Comparison of ENCODE assay signal across 29 mouse cellular contexts in genomic region chr2:5019708-5020107, GRCm38 (mm10). TPM values are rescaled to one million over a fixed set of nuclear protein-coding genes. Genes with fewer than 3 reads are reported as not detected.
DNase-seq lines count a peak whose midpoint lies in the region; ATAC-seq lines count a peak whose summit lies in the region.
"Had no signal": no experiment of that assay in that cellular context is flagged by ENCODE, and none has a peak within 500 bp of the region (broad histone marks: within the 10 kb centered on the region; RNA-seq: fewer than 3 reads in every experiment).

No protein-coding gene starts in this region.

- no peak for DNase-seq in forebrain, embryonic 14.5 days (ENCODE audit: low spot score)
- DNase-seq in forebrain, embryonic 11.5 days (ENCODE audit: low spot score), result no peak
- DNase-seq in layer of hippocampus, adult 8-10 months (ENCODE audit: low spot score in 2 of 2), result peak; percentile 28 to 31
- DNase-seq in layer of hippocampus, adult 9-10 months (ENCODE audit: low spot score), result no peak
- peak; percentile 56 for DNase-seq in MN1 (ENCODE audit: low spot score)
- DNase-seq in left cerebral cortex, postnatal 14 days (ENCODE audit: low spot score in 2 of 2), result peak; percentile 39 to 67
- DNase-seq in heart, adult 8-10 months (ENCODE audit: low spot score), result no peak
- DNase-seq: adrenal gland, postnatal 14 days; cerebellum, adult 11-12 months; cerebellum, postnatal 25 days; embryo, embryonic 11 days; gastrocnemius, postnatal 10 days; kidney, postnatal 4 days; lung, postnatal 4 days; thymus, adult 2 months had no signal

- H3K4me2 ChIP-seq in forebrain, embryonic 14.5 days (ENCODE audit: low read length), result no peak overlapping the region
- no peak overlapping the region for H3K4me2 ChIP-seq in forebrain, embryonic 11.5 days (ENCODE audit: low read depth, low read length, severe bottlenecking)
- no peak overlapping the region for H3K4me2 ChIP-seq in liver, embryonic 12.5 days
- H3K4me2 ChIP-seq: embryonic facial prominence, embryonic 15.5 days; kidney, embryonic 15.5 days; limb, embryonic 13.5 days; lung, embryonic 15.5 days; stomach, embryonic 15.5 days had no signal

- ATAC-seq in forebrain, embryonic 14.5 days, result peak; percentile 40; the same call in 1 of the 2 replicates
- ATAC-seq in forebrain, embryonic 11.5 days (replicated peaks; ENCODE audit: low FRiP score), result no peak
- no peak for ATAC-seq in liver, embryonic 12.5 days
- ATAC-seq: CD4-positive, CD25-positive, alpha-beta regulatory T cell, adult 4 months; hindbrain, embryonic 16.5 days; intestine, embryonic 16.5 days had no signal

- no peak overlapping the region for H3K4me3 ChIP-seq in forebrain, embryonic 14.5 days (ENCODE audit: low read depth, low read length)
- H3K4me3 ChIP-seq in forebrain, embryonic 11.5 days (ENCODE audit: low read depth, low read length), result no peak overlapping the region
- H3K4me3 ChIP-seq in liver, embryonic 12.5 days, result no peak overlapping the region
- H3K4me3 ChIP-seq: embryonic facial prominence, embryonic 15.5 days; kidney, embryonic 15.5 days; limb, embryonic 13.5 days; lung, embryonic 15.5 days; midbrain, embryonic 10.5 days; stomach, embryonic 15.5 days had no signal

- intact Hi-C loops in left cerebral cortex, postnatal 14 days (cut with DNase I), result loop anchor here (10.0 kb wide), 1 partner anchor 105 kb away; the partner anchor contains the start of gene Phyh

- no peak overlapping the region for H3K9ac ChIP-seq in forebrain, embryonic 14.5 days (ENCODE audit: low read length)
- H3K9ac ChIP-seq in forebrain, embryonic 11.5 days (ENCODE audit: low read length), result no peak overlapping the region
- H3K9ac ChIP-seq in liver, embryonic 12.5 days, result no peak overlapping the region
- H3K9ac ChIP-seq: embryonic facial prominence, embryonic 15.5 days; kidney, embryonic 15.5 days; limb, embryonic 13.5 days; liver, embryonic 14.5 days; lung, embryonic 15.5 days; stomach, embryonic 15.5 days had no signal

- WGBS in forebrain, embryonic 14.5 days, result 84% methylated on average over 1 of the region's 1 CpGs
- WGBS in forebrain, embryonic 11.5 days, result 62% methylated on average over 1 of the region's 1 CpGs
- 61% methylated on average over 1 of the region's 1 CpGs for WGBS in liver, embryonic 12.5 days (ENCODE audit: insufficient replicate concordance)

- H3K27ac ChIP-seq in forebrain, embryonic 14.5 days (ENCODE audit: low read depth, low read length), result no peak overlapping the region
- H3K27ac ChIP-seq in forebrain, embryonic 11.5 days (ENCODE audit: low read depth, low read length), result no peak overlapping the region
- H3K27ac ChIP-seq in liver, embryonic 12.5 days, result no peak overlapping the region
- H3K27ac ChIP-seq: embryonic facial prominence, embryonic 15.5 days; kidney, embryonic 15.5 days; limb, embryonic 13.5 days; liver, embryonic 14.5 days; lung, embryonic 15.5 days; midbrain, embryonic 10.5 days; stomach, embryonic 15.5 days had no signal

- no peaks in the 10 kb centered on the region for H3K9me3 ChIP-seq in forebrain, embryonic 14.5 days (replicated peaks; ENCODE audit: control insufficient read depth, low read length)
- no peaks in the 10 kb centered on the region for H3K9me3 ChIP-seq in forebrain, embryonic 11.5 days (ENCODE audit: control insufficient read depth, low read length)
- no peaks in the 10 kb centered on the region for H3K9me3 ChIP-seq in liver, embryonic 12.5 days (replicated peaks)
- H3K9me3 ChIP-seq: embryonic facial prominence, embryonic 15.5 days; kidney, embryonic 15.5 days; limb, embryonic 13.5 days; lung, embryonic 15.5 days; midbrain, embryonic 10.5 days; stomach, embryonic 15.5 days had no signal

- H3K27me3 ChIP-seq in forebrain, embryonic 14.5 days (replicated peaks; ENCODE audit: control insufficient read depth, insufficient read depth, low read length), result no peaks in the 10 kb centered on the region
- no peaks in the 10 kb centered on the region for H3K27me3 ChIP-seq in forebrain, embryonic 11.5 days (ENCODE audit: control insufficient read depth, insufficient read depth, low read length)
- H3K27me3 ChIP-seq in liver, embryonic 12.5 days (replicated peaks), result no peaks in the 10 kb centered on the region
- H3K27me3 ChIP-seq: embryonic facial prominence, embryonic 15.5 days; kidney, embryonic 15.5 days; limb, embryonic 13.5 days; lung, embryonic 15.5 days; stomach, embryonic 15.5 days had no signal

- H3K36me3 ChIP-seq in forebrain, embryonic 14.5 days (ENCODE audit: control insufficient read depth, insufficient read depth, low read length), result no peaks in the 10 kb centered on the region
- no peaks in the 10 kb centered on the region for H3K36me3 ChIP-seq in forebrain, embryonic 11.5 days (ENCODE audit: control insufficient read depth, insufficient read depth, low read length)
- peaks cover 31% of the 10 kb centered on the region for H3K36me3 ChIP-seq in liver, embryonic 12.5 days
- H3K36me3 ChIP-seq: embryonic facial prominence, embryonic 15.5 days; kidney, embryonic 15.5 days; limb, embryonic 13.5 days; lung, embryonic 15.5 days; midbrain, embryonic 10.5 days; stomach, embryonic 15.5 days had no signal

- H3K4me1 ChIP-seq in forebrain, embryonic 14.5 days (ENCODE audit: control insufficient read depth, insufficient read depth, low read length), result no peaks in the 10 kb centered on the region
- H3K4me1 ChIP-seq in forebrain, embryonic 11.5 days (replicated peaks; ENCODE audit: control insufficient read depth, insufficient read depth, low read length), result no peaks in the 10 kb centered on the region
- peaks cover 20% of the 10 kb centered on the region for H3K4me1 ChIP-seq in liver, embryonic 12.5 days
- H3K4me1 ChIP-seq: embryonic facial prominence, embryonic 15.5 days; kidney, embryonic 15.5 days; lung, embryonic 15.5 days; midbrain, embryonic 10.5 days; stomach, embryonic 15.5 days had no signal

RNA-seq across cellular contexts. Expression of gene Mcm10, which starts 7.1 kb away (rescaled TPM):
- polyA plus RNA-seq in forebrain, embryonic 14.5 days (2014; fragmentation: Nextera tagmentation; extraction: Ambion mirVana), result 14.8 and 17.9 TPM in 2 replicates
- polyA plus RNA-seq in forebrain, embryonic 11.5 days (2014; fragmentation: Nextera tagmentation; extraction: Ambion mirVana), result 66.0 and 67.5 TPM in 2 replicates
- total RNA-seq in layer of hippocampus, adult 8-10 months (2022), result 1 to 10 TPM in 1 of 4 experiments, under 1 TPM in 3; 0.71 to 1.1 (median 0.86) TPM
- total RNA-seq in left cerebral cortex, postnatal 14 days (2021), result 1 to 10 TPM in 1 of 2 experiments, under 1 TPM in 1; 0.99 to 2.0 TPM
- under 1 TPM; 0.22 to 0.72 (median 0.39) TPM for total RNA-seq in heart, adult 8-10 months (2022)
- polyA plus RNA-seq in liver, embryonic 12.5 days (2016; fragmentation: Nextera tagmentation; extraction: Ambion mirVana), result 57.7 and 59.0 TPM in 2 replicates

RNA-seq across cellular contexts. Expression of gene Ucma, which starts 43.8 kb away (rescaled TPM):
- 0.34 and 0.48 TPM in 2 replicates for polyA plus RNA-seq in forebrain, embryonic 14.5 days (2014; fragmentation: Nextera tagmentation; extraction: Ambion mirVana)
- 0.48 and 0.61 TPM in 2 replicates for polyA plus RNA-seq in forebrain, embryonic 11.5 days (2014; fragmentation: Nextera tagmentation; extraction: Ambion mirVana)
- total RNA-seq in layer of hippocampus, adult 8-10 months (2022), result 1 to 10 TPM; 2.2 to 5.2 (median 3.7) TPM
- 1 to 10 TPM; 2.7 to 3.1 TPM for total RNA-seq in left cerebral cortex, postnatal 14 days (2021)
- total RNA-seq in heart, adult 8-10 months (2022), result not detected
- not detected in 2 replicates for polyA plus RNA-seq in liver, embryonic 12.5 days (2016; fragmentation: Nextera tagmentation; extraction: Ambion mirVana)
- total RNA-seq: adrenal gland, postnatal 14 days; hematopoietic stem cell, adult 5-6 weeks; neutrophil, adult 5-6 weeks had no signal
- polyA plus RNA-seq: CD4-positive, CD25-positive, alpha-beta regulatory T cell, adult 4 months; intestine, embryonic 16.5 days; kidney, embryonic 15.5 days; liver, embryonic 14.5 days; midbrain, embryonic 10.5 days; stomach, embryonic 15.5 days; urinary bladder, adult 2 months had no signal

RNA-seq across cellular contexts. Expression of gene Optn, which starts 44.1 kb away (rescaled TPM):
- polyA plus RNA-seq in forebrain, embryonic 14.5 days (2014; fragmentation: Nextera tagmentation; extraction: Ambion mirVana), result 4.5 and 6.8 TPM in 2 replicates
- 3.0 and 3.6 TPM in 2 replicates for polyA plus RNA-seq in forebrain, embryonic 11.5 days (2014; fragmentation: Nextera tagmentation; extraction: Ambion mirVana)
- total RNA-seq in layer of hippocampus, adult 8-10 months (2022), result 10 to 100 TPM; 17.5 to 20.8 (median 18.7) TPM
- 10 to 100 TPM; 15.1 to 16.1 TPM for total RNA-seq in left cerebral cortex, postnatal 14 days (2021)
- 100 to 1,000 TPM in 1 of 4 experiments, 10 to 100 TPM in 3; 81.2 to 101 (median 95.0) TPM for total RNA-seq in heart, adult 8-10 months (2022)
- 18.5 and 18.7 TPM in 2 replicates for polyA plus RNA-seq in liver, embryonic 12.5 days (2016; fragmentation: Nextera tagmentation; extraction: Ambion mirVana)

Comparison
In these comparisons a context has a peak if more than half of its experiments do, and no peak if none do; other contexts are left out.
1. DNase-seq: peak in layer of hippocampus, adult 8-10 months (2 of 2), MN1 (single experiment) and left cerebral cortex, postnatal 14 days (2 of 2); none in forebrain, embryonic 14.5 days (single experiment), forebrain, embryonic 11.5 days (single experiment), layer of hippocampus, adult 9-10 months (single experiment) and heart, adult 8-10 months (single experiment).